Mouse (Mus musculus) natural killer cell, adult 2 months (primary cell): ENCODE results near the gene Dhrs1.

Experiments used
- DNase-seq, 2 experiments: peaks; one replicate each; pipeline ENCODE4 v3.0.0; 2022; ENCODE audit warnings: low spot score in 2 of 2

Dhrs1 gene

DNA sequence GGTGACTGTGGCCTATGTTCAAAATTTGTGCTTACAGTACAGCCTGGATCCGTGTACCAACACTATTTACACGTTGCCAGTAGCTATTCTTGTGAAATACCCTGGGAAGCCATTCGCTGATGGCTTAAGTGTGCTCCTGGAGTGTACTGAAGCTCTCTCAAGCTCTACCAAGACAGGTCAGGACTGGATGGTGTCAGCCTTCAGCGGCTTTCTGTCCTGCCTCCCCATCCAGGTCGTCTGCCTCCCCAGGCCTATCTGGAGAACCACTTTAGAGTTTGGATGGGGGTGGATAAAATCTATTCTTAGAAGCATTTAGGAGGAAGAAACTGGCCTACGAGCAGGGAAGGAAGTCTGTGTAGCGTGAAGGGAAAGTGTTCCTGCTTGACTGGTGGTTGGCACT is 17.7 kb upstream of the Dhrs1 start:
- no peak for DNase-seq

DNA sequence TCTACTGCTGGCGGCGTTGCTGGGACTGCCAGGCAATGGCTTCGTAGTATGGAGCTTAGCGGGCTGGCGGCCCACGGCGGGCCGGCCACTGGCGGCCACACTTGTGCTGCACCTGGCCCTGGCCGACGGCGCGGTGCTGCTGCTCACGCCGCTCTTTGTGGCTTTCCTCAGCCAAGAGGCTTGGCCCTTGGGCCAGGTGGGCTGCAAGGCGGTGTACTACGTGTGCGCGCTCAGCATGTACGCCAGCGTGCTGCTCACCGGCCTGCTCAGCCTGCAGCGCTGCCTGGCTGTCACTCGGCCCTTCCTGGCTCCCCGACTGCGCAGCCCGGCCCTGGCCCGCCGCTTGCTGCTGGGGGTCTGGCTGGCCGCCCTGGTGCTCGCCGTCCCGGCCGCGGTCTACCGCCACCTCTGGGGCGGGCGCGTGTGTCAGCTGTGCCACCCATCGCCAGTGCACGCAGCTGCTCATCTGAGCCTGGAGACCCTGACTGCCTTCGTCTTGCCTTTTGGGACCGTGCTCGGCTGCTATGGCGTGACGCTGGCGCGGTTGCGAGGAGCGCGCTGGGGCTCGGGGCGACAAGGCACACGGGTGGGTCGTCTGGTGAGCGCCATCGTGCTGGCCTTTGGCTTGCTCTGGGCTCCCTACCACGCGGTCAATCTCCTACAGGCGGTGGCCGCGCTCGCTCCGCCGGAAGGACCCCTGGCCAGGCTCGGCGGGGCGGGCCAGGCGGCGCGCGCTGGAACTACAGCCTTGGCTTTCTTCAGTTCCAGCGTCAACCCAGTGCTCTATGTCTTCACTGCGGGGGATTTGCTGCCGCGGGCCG is 16.7 kb upstream of the Dhrs1 start:
- no peak for DNase-seq

DNA sequence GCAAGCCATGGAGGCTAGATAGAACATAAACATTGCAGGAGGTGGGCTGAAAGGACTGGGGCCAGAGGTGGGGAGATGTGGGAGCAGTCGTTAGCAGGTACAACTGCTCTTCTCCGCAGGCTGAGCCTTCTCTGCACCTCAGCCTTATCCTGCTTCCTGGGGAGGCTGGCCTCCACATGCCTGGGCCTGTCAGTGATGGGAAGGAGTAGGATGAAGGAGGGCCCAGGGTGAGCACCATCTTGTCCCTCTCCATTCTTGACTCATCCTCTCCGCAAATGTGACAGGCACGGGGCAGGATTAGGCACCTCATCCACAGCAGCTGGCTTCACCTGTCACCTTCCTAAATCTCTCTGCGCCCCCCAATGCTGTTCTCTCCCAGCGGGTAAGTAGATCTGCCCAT is 15.7 kb upstream of the Dhrs1 start, which contains the start of gene Ltb4r2:
Gene Ltb4r2 (plus strand): TSS at position 266 of the 400 bp plus-strand sequence.
- no peak for DNase-seq

- peak; percentile 83 to 90 for DNase-seq
These were observed 14.7 kb upstream of the Dhrs1 start for GRCm38 (mm10) chr14:55760156-55760555.

DNA sequence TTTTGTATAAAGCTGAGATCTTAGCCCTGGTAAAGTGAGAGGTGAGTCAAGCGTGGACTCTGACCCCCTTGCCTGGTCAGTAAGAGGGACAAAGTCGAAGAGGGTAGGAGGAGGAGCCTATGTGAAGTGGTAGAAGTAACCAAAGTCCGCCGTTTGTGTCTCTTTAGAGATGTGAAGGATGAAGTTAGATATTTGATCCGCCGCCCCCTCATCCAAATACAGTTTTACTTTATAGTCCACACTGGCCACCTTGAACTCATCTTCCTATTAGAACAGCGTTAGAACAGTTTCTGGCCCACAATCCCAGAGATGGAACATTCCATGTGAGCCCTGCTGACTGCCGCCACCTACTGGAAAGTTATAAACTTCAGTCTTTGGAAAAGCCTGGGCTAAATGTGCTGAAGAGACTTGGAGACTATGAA is 12.9 kb upstream of the Dhrs1 start, which contains the start of gene Cideb:
Gene Cideb (minus strand): TSS at position 96 of the 422 bp plus-strand sequence.
- DNase-seq, result no peak

DNA sequence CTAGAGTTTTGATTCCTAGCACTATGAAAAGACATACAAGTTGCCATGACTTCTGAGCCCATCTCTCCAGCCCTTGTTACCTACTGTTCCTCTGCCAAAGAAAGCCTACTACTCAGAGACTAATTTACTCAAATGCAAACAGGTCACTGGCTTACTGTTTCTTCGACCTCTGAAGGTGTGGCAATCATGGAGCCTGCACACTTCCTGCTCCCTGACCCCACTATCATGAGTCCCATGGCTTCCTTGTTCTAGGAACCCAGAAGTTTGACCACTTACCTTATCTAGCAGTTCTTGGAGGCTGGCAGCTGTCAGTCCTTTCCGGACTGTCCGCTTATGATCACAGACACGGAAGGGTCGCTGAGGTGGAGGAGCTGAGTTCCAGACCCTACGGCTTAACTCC is 12.1 kb upstream of the Dhrs1 start:
- DNase-seq, result no peak

DNA sequence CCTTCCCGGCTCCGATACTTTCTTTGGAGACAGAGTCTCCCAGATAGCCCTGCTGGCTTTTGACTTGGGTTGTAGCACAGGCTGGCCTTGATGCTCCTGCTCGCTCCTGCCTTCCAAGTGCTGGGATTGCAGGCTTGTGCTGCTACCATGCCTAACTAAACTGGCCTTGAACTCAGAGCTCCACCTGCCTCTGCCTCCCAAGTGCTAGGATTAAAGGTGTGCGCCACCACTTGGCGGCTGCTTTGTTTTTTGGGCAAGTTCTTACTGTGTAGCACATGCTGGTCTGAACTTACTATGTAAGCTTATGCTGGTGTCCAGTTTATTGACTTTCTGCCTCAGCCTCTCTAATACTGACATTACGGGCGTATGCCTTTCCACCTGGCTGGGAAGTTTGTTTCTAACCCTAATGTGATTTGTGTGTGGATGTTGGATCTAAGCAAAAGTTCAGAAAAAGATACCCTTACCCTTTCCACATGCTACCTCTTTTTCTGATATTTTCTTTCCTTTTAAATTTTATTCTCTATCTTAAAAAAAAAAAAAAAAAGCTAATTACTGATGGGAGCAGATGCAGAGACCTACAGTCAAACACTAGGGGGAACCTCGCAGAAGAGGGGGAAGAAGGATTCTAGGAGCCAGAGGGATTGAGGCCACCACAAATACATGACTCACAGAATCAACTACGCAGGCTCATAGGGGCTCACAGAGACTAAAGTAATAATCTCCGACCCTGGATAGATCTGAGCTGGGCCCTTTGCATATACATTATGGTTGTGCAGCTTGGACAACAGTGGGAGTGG is 1.8 kb upstream of the Dhrs1 start:
- DNase-seq, result no peak

GRCm38 (mm10) chr14:55745861-55746237 is 359 bp upstream of the Dhrs1 start:
- no peak for DNase-seq

DNA sequence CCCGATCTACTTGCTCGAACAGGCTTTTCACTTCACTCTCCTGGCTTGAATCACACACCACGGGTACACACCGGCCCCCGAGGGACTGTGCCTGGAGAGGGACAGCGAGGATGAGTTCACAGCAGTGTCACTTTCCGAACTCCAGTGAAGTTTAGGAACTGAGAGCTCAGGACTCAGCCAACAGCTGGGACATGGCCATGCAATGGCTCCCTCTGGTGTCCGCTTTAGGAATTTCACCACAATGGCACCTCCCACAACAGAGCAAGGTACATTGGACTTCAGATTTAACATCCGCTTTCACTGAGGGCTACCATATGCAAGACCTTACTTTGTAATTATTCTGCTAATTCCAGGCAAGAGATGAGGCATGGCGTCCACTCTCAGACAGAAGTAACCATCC is 1.8 kb downstream of the Dhrs1 start:
- DNase-seq, result peak; percentile 84 to 89

- DNase-seq, result no peak
These were observed 8.3 kb downstream of the Dhrs1 start for GRCm38 (mm10) chr14:55737086-55737687.

GRCm38 (mm10) chr14:55735758-55736157 is 9.7 kb downstream of the Dhrs1 start:
- no peak for DNase-seq

DNA sequence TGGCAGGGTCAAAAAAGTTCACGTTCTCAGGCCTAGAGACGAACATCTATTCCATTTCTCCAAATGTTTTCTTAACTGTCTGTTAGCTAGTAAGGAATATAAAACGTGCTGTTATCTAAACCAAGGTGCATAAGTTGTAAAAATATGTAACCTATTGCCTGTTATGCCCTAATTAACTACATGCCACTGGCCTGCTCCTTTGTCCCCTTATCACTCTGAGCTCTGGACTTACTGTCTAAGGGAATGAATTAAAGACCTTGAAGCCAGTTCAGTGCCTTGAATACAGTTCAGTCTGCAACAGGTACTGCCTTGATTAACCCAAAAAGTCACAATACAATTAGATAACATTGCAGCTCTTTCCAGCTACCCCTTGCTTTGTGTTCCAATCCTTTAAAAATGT is 10.2 kb downstream of the Dhrs1 start:
- DNase-seq, result no peak

- DNase-seq, result no peak
These were observed 10.6 kb downstream of the Dhrs1 start for GRCm38 (mm10) chr14:55734869-55735268.

DNA sequence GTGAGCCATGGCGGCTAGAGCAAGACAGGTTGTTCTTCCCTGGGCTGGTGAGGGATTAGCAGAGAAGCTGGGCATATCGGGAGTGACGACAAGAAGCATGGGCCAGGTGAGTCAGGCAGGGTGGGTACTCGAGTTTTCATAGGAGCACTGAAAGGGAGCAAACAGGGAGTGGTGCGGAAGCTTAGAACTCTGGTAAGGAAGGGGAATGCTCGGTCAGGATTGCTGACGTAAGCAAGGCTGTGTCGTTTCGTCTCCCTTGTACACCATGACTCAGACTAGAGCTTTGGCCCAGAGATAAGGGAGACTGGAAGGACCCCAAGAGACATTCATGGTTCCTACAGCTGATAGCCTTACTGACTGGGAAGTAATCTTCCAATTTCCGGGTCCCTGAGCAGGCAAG is 11.6 kb downstream of the Dhrs1 start:
- DNase-seq, result no peak

- DNase-seq, result no peak
These were observed 14.9 kb downstream of the Dhrs1 start for GRCm38 (mm10) chr14:55730531-55731032.

DNA sequence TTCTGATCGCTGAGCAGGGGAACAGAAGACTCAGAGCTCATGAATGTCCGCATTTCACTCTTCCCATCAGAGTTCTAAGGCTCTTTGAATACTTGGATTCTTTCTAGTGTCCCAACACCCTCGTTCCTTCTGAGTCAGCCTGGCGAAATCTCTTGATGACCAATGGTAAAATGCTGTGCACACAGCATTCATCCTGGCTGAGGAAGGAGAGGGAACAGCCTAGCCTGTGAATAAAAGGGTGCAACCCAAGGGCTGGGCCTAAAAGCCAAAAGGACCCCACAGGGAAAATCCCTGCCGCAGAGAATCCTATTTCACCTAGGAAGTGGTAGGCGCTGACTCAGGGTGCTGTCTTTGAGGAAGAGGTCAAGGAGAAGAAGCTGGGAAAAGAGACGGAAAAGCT is 15.4 kb downstream of the Dhrs1 start:
- DNase-seq, result no peak

- DNase-seq, result no peak
These were observed 17.4 kb downstream of the Dhrs1 start for GRCm38 (mm10) chr14:55727889-55728685.

GRCm38 (mm10) chr14:55726261-55726660 is 19.2 kb downstream of the Dhrs1 start:
- no peak for DNase-seq

DNA sequence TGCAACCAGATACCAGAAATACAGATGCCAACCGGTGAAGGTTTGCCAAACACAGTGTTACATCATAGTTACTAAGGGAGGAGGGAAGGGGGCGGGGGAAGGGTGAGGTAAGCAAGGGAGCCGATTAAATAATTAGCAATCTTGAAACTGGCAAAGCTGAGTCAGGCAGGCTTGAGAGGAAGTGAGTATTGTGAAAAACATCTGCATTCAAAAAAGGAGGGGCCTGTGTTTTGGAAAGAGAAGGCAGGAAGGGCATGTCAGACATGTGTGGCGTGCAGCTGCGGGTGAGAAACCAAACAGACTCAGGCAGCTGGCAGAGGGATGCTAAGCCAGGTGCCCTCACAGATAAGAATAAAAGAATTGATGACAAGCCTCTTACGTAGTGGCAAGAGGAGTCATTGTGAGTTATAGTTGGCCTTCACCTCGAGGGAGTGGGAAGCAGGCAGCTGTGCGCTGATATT is 21.0 kb downstream of the Dhrs1 start:
- peak; percentile 85 to 88 for DNase-seq

DNA sequence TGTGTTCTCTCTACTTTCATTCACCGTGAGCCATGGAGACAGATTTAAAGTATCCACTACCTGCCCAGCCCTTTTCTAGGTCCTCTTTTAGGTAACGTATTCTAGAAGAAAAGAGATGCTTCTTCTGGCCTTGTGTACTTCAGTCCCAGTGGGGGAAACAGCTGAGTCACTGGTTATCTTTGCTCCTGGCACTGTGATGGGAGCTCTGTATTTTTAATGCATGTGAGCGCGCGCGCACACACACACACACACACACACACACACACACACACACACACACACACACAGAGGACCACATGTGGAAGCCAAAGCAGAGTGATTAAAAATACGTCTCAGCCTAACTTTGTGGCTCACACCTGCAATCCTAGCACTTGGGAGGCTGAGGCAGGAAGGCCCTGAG is 22.1 kb downstream of the Dhrs1 start:
- no peak for DNase-seq

DNA sequence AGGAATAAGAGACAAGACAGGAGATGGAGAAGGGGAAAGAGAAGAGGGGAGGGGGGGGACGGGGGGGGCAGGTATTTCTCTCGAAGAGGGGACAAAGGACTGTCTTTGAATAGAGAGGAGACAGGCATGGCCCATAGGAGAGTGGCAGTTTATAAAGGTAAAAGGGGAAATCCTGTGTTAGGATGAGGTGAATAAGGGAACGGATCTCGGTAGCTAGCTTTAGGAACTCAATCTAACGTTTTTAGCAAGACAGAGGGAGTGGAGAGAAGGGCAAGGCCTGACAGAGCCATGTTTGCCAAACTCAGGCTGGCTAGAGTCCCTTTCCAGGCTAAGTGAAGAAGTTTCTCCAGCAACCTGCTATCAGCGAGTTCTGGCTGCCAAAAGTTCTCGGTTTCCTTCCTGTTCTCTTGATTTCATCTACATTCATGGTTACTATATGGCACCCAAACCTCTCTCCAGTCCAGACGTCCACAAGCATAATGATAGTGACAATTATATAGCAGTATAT is 23.0 kb downstream of the Dhrs1 start:
- DNase-seq, result no peak
